Mouse (Mus musculus): ENCODE data around the gene Olfr1388.
"Not testable (repeated sequence)": the region's sequence is repeated elsewhere in the genome, so short reads cannot be mapped to it uniquely, and the experiment has no call there.

Olfr1388 gene

GRCm38 (mm10) chr11:49436411-49436810 is at the start of gene Olfr1388:
Gene Olfr1388 (plus strand): TSS chr11:49436624.
- DNase-seq (ENCODE audit: low read depth), result peak; percentile 3

GRCm38 (mm10) chr11:49392707-49393106 is 43.7 kb upstream of the Olfr1388 start:
- not testable (repeated sequence) for DNase-seq (ENCODE audit: low read depth)

- DNase-seq (ENCODE audit: low read depth), result no peak
Measured at GRCm38 (mm10) chr11:49406784-49407183, 29.6 kb upstream of the Olfr1388 start.

- peak; percentile 81 for DNase-seq (ENCODE audit: low read depth)
Measured at GRCm38 (mm10) chr11:49410540-49410939, 25.9 kb upstream of the Olfr1388 start.

- DNase-seq (ENCODE audit: low read depth), result no peak
Measured at GRCm38 (mm10) chr11:49422767-49423166, 13.7 kb upstream of the Olfr1388 start, which contains the start of gene Olfr1389. Gene Olfr1389 (plus strand): TSS chr11:49423067.

- peak; percentile 53 for DNase-seq (ENCODE audit: low read depth)
Measured at GRCm38 (mm10) chr11:49425257-49425927, 11.0 kb upstream of the Olfr1388 start.

- no peak for DNase-seq (ENCODE audit: low read depth)
Measured at GRCm38 (mm10) chr11:49429641-49430040, 6.8 kb upstream of the Olfr1388 start.

GRCm38 (mm10) chr11:49455043-49455442 is 18.6 kb downstream of the Olfr1388 start, which contains the start of gene Olfr1387:
Gene Olfr1387 (plus strand): TSS chr11:49455343.
- DNase-seq (ENCODE audit: low read depth), result no peak

- DNase-seq (ENCODE audit: low read depth), result not testable (repeated sequence)
Measured at GRCm38 (mm10) chr11:49464746-49465145, 28.3 kb downstream of the Olfr1388 start, which contains the start of gene Olfr1386. Gene Olfr1386 (plus strand): TSS chr11:49465046.

GRCm38 (mm10) chr11:49485973-49486372 is 49.5 kb downstream of the Olfr1388 start:
- DNase-seq (ENCODE audit: low read depth), result no peak

GRCm38 (mm10) chr11:49488770-49489169 is 52.3 kb downstream of the Olfr1388 start, which contains the start of gene Olfr1385:
Gene Olfr1385 (plus strand): TSS chr11:49489070.
- DNase-seq (ENCODE audit: low read depth), result not testable (repeated sequence)
